Mouse (Mus musculus) liver, embryonic 12.5 days (tissue): ENCODE measurements around the gene Hoxa10. TPM values are rescaled to one million over a fixed set of nuclear protein-coding genes. Genes with fewer than 3 reads are reported as not detected.

Experiments
- ATAC-seq: fragments of 200-750 bp; cut with Nextera tagmentation; 2 replicates; pipeline ENCODE4 v1.8.0; 2017; ENCODE audit warnings: moderate number of reproducible peaks, mild to moderate bottlenecking, moderate library complexity
- H3K27ac ChIP-seq: fragments of 300-500 bp; sonication (generic); 2 replicates; pipeline ENCODE4 v1.5.1; 2016; ENCODE audit warnings: mild to moderate bottlenecking
- H3K27me3 ChIP-seq: fragments of 300-500 bp; sonication (generic); replicated peaks from 2 replicates; pipeline ENCODE4 v1.6.1; 2016; ENCODE audit warnings: mild to moderate bottlenecking, moderate library complexity
- H3K36me3 ChIP-seq: fragments of 300-500 bp; sonication (generic); 2 replicates; pipeline ENCODE4 v1.6.1; 2016; ENCODE audit warnings: mild to moderate bottlenecking, moderate library complexity
- H3K4me1 ChIP-seq: fragments of 300-500 bp; sonication (generic); 2 replicates; pipeline ENCODE4 v1.6.1; 2016
- H3K4me2 ChIP-seq: fragments of 300-500 bp; sonication (generic); 2 replicates; pipeline ENCODE4 v1.6.1; 2016; ENCODE audit warnings: mild to moderate bottlenecking, moderate library complexity
- H3K4me3 ChIP-seq: fragments of 300-500 bp; sonication (generic); 2 replicates; pipeline ENCODE4 v1.5.1; 2016; ENCODE audit warnings: mild to moderate bottlenecking, moderate library complexity
- H3K9ac ChIP-seq: fragments of 300-500 bp; sonication (generic); 2 replicates; pipeline ENCODE4 v1.6.1; 2016; ENCODE audit warnings: mild to moderate bottlenecking, moderate library complexity
- H3K9me3 ChIP-seq: fragments of 300-500 bp; sonication (generic); replicated peaks from 2 replicates; pipeline ENCODE4 v1.6.1; 2016; ENCODE audit warnings: mild to moderate bottlenecking, moderate library complexity
- WGBS: fragments of 180-500 bp; shearing (Covaris S2); methylation state at CpG from one replicate; pipeline ENCODE4 v1.1.7; 2016; ENCODE audit not compliant: insufficient replicate concordance; 5-methylcytosine and 5-hydroxymethylcytosine counted together
- polyA plus RNA-seq: library from polyadenylated mRNA; unstranded; fragments of >200 nt; fragmentation: Nextera tagmentation; extraction: Ambion mirVana; gene quantifications from 2 replicates; pipeline ENCODE4 v1.2.1, GENCODE M21; 2016

The Hoxa10 gene
- polyA plus RNA-seq, result 0.44 and 0.61 TPM in 2 replicates

- no peak for ATAC-seq
- Histone ChIP-seq H3K27me3 (peaks cover 99% of the 10 kb centered on the region), H3K4me1 (peaks cover 7% of the 10 kb centered on the region; the same call in 1 of the 2 replicates), H3K4me3 (no peak within 1 kb of the TSS), H3K27ac (no peak within 1 kb of the TSS), H3K9ac (no peak within 1 kb of the TSS), H3K4me2 (peak within 1 kb of the TSS; percentile 16; the same call in 1 of the 2 replicates), H3K36me3 (no peaks in the 10 kb centered on the region), H3K9me3 (no peaks in the 10 kb centered on the region)
- 2% methylated on average over 35 of the region's 35 CpGs for WGBS
Measured at GRCm38 (mm10) chr6:52240389-52241000, at the start of gene Hoxa10. Hoxa10 (minus strand) TSS chr6:52240854.

GRCm38 (mm10) chr6:52290186-52290585 lies 49.5 kb upstream of the Hoxa10 start:
- Histone ChIP-seq H3K36me3 (no peaks in the 10 kb centered on the region), H3K27me3 (peaks cover 80% of the 10 kb centered on the region), H3K9ac (no peak overlapping the region), H3K4me2 (no peak overlapping the region), H3K27ac (no peak overlapping the region), H3K4me3 (no peak overlapping the region), H3K9me3 (no peaks in the 10 kb centered on the region), H3K4me1 (no peaks in the 10 kb centered on the region)
- 18% methylated on average over 12 of the region's 12 CpGs for WGBS
- ATAC-seq, result no peak

GRCm38 (mm10) chr6:52283896-52284295 lies 43.2 kb upstream of the Hoxa10 start:
- WGBS, result 70% methylated on average over 5 of the region's 5 CpGs
- no peaks in the 10 kb centered on the region for H3K4me1 ChIP-seq
- H3K4me2 ChIP-seq, result no peak overlapping the region
- H3K27ac ChIP-seq, result no peak overlapping the region
- H3K36me3 ChIP-seq, result no peaks in the 10 kb centered on the region
- no peak overlapping the region for H3K4me3 ChIP-seq
- no peak for ATAC-seq
- H3K9ac ChIP-seq, result no peak overlapping the region
- no peaks in the 10 kb centered on the region for H3K9me3 ChIP-seq
- peaks cover 60% of the 10 kb centered on the region for H3K27me3 ChIP-seq

- WGBS, result 48% methylated on average over 12 of the region's 12 CpGs
- no peaks in the 10 kb centered on the region for H3K9me3 ChIP-seq
- no peak for ATAC-seq
- no peak overlapping the region for H3K4me3 ChIP-seq
- no peaks in the 10 kb centered on the region for H3K4me1 ChIP-seq
- no peak overlapping the region for H3K4me2 ChIP-seq
- peaks cover 71% of the 10 kb centered on the region for H3K27me3 ChIP-seq
- H3K27ac ChIP-seq, result no peak overlapping the region
- no peaks in the 10 kb centered on the region for H3K36me3 ChIP-seq
- H3K9ac ChIP-seq, result no peak overlapping the region
Measured at GRCm38 (mm10) chr6:52281084-52281483, 40.4 kb upstream of the Hoxa10 start.

- 10% methylated on average over 5 of the region's 5 CpGs for WGBS
- Histone ChIP-seq H3K27ac (no peak overlapping the region), H3K4me2 (no peak overlapping the region), H3K9me3 (no peaks in the 10 kb centered on the region), H3K27me3 (peaks cover 88% of the 10 kb centered on the region), H3K36me3 (no peaks in the 10 kb centered on the region), H3K9ac (no peak overlapping the region), H3K4me3 (no peak overlapping the region), H3K4me1 (no peaks in the 10 kb centered on the region)
- ATAC-seq, result no peak
Measured at GRCm38 (mm10) chr6:52276920-52277319, 36.3 kb upstream of the Hoxa10 start.

GRCm38 (mm10) chr6:52276382-52276781 lies 35.7 kb upstream of the Hoxa10 start:
- H3K4me3 ChIP-seq, result no peak overlapping the region
- no peak overlapping the region for H3K4me2 ChIP-seq
- no peaks in the 10 kb centered on the region for H3K9me3 ChIP-seq
- peaks cover 89% of the 10 kb centered on the region for H3K27me3 ChIP-seq
- WGBS, result 6% methylated on average over 6 of the region's 6 CpGs
- no peaks in the 10 kb centered on the region for H3K4me1 ChIP-seq
- ATAC-seq, result no peak
- no peak overlapping the region for H3K9ac ChIP-seq
- H3K36me3 ChIP-seq, result no peaks in the 10 kb centered on the region
- H3K27ac ChIP-seq, result no peak overlapping the region

- 15% methylated on average over 8 of the region's 8 CpGs for WGBS
Measured at GRCm38 (mm10) chr6:52275563-52276280, 35.1 kb upstream of the Hoxa10 start.

GRCm38 (mm10) chr6:52274576-52274975 lies 33.9 kb upstream of the Hoxa10 start:
- no peaks in the 10 kb centered on the region for H3K36me3 ChIP-seq
- H3K4me2 ChIP-seq, result no peak overlapping the region
- no peaks in the 10 kb centered on the region for H3K9me3 ChIP-seq
- no peak overlapping the region for H3K27ac ChIP-seq
- no peak for ATAC-seq
- H3K4me3 ChIP-seq, result no peak overlapping the region
- no peaks in the 10 kb centered on the region for H3K4me1 ChIP-seq
- WGBS, result 6% methylated on average over 11 of the region's 11 CpGs
- H3K27me3 ChIP-seq, result peaks cover 94% of the 10 kb centered on the region
- no peak overlapping the region for H3K9ac ChIP-seq

More at GRCm38 (mm10) chr6:52275563-52276280, 35.1 kb upstream of the Hoxa10 start:
- H3K4me2 ChIP-seq, result no peak overlapping the region
- no peak overlapping the region for H3K27ac ChIP-seq
- H3K36me3 ChIP-seq, result no peaks in the 10 kb centered on the region
- H3K9me3 ChIP-seq, result no peaks in the 10 kb centered on the region
- peaks cover 89% of the 10 kb centered on the region for H3K27me3 ChIP-seq
- ATAC-seq, result no peak
- no peaks in the 10 kb centered on the region for H3K4me1 ChIP-seq
- no peak overlapping the region for H3K9ac ChIP-seq
- no peak overlapping the region for H3K4me3 ChIP-seq

GRCm38 (mm10) chr6:52273656-52274280 lies 33.1 kb upstream of the Hoxa10 start:
- H3K4me2 ChIP-seq, result no peak overlapping the region
- no peak overlapping the region for H3K4me3 ChIP-seq
- H3K27ac ChIP-seq, result no peak overlapping the region
- H3K27me3 ChIP-seq, result peaks cover 96% of the 10 kb centered on the region
- H3K9ac ChIP-seq, result no peak overlapping the region
- H3K4me1 ChIP-seq, result no peaks in the 10 kb centered on the region
- H3K36me3 ChIP-seq, result no peaks in the 10 kb centered on the region
- H3K9me3 ChIP-seq, result no peaks in the 10 kb centered on the region
- no peak for ATAC-seq
- WGBS, result 4% methylated on average over 22 of the region's 22 CpGs

- no peak overlapping the region for H3K4me3 ChIP-seq
- H3K4me2 ChIP-seq, result no peak overlapping the region
- WGBS, result 10% methylated on average over 22 of the region's 22 CpGs
- no peaks in the 10 kb centered on the region for H3K36me3 ChIP-seq
- ATAC-seq, result no peak
- H3K9ac ChIP-seq, result no peak overlapping the region
- peaks cover 98% of the 10 kb centered on the region for H3K27me3 ChIP-seq
- no peaks in the 10 kb centered on the region for H3K4me1 ChIP-seq
- no peak overlapping the region for H3K27ac ChIP-seq
- no peaks in the 10 kb centered on the region for H3K9me3 ChIP-seq
Measured at GRCm38 (mm10) chr6:52272766-52273655, 32.4 kb upstream of the Hoxa10 start.

GRCm38 (mm10) chr6:52270494-52271480 lies 30.1 kb upstream of the Hoxa10 start:
- peaks cover 96% of the 10 kb centered on the region for H3K27me3 ChIP-seq
- no peak overlapping the region for H3K4me2 ChIP-seq
- no peak overlapping the region for H3K4me3 ChIP-seq
- H3K9me3 ChIP-seq, result no peaks in the 10 kb centered on the region
- WGBS, result 11% methylated on average over 23 of the region's 23 CpGs
- no peaks in the 10 kb centered on the region for H3K4me1 ChIP-seq
- no peak overlapping the region for H3K9ac ChIP-seq
- no peak for ATAC-seq
- H3K27ac ChIP-seq, result no peak overlapping the region
- no peaks in the 10 kb centered on the region for H3K36me3 ChIP-seq
